In the genomic region with DNA sequence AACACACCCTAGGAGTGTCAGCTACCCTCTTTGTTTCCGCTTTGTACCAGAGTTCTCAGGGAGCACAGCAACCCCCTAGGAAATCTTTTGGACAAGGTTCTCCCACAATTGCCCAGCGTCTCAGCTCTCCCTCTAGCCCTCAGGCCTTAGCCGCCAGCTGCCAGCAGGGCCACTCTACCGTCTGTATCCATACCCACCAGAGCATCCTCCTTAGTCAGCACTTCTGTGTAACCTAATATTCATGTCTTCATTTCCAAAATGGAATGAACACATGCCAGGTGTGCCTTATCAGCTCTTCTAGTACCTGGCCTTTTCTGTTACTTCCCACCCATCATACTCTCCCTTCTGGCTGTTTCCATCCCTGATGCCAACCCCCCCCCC, we compare ENCODE assay signal across 17 mouse cellular contexts.
DNase-seq lines count a peak whose midpoint lies in the region; ATAC-seq and TF ChIP-seq lines count a peak whose summit lies in the region.
"Had no signal": no experiment of that assay in that cellular context is flagged by ENCODE, and none has a peak within 500 bp of the region (broad histone marks: within the 10 kb centered on the region; RNA-seq: fewer than 3 reads in every experiment).

No protein-coding gene starts in this region.

- H3K9me3 ChIP-seq in forebrain, postnatal 0 days (ENCODE audit: low read length) = no peaks in the 10 kb centered on the region
- H3K9me3 ChIP-seq in forebrain, embryonic 13.5 days (replicated peaks) = no peaks in the 10 kb centered on the region
- no peaks in the 10 kb centered on the region for H3K9me3 ChIP-seq in neural tube, embryonic 12.5 days
- no peaks in the 10 kb centered on the region for H3K9me3 ChIP-seq in neural tube, embryonic 15.5 days (replicated peaks)
- H3K9me3 ChIP-seq: embryonic facial prominence, embryonic 10.5 days; heart, embryonic 12.5 days; hindbrain, embryonic 10.5 days; intestine, embryonic 15.5 days had no signal

- no peak overlapping the region for H3K9ac ChIP-seq in forebrain, postnatal 0 days
- no peak overlapping the region for H3K9ac ChIP-seq in forebrain, embryonic 13.5 days
- H3K9ac ChIP-seq in neural tube, embryonic 12.5 days = no peak overlapping the region
- H3K9ac ChIP-seq in neural tube, embryonic 15.5 days (replicated peaks) = no peak overlapping the region
- H3K9ac ChIP-seq: heart, embryonic 12.5 days; intestine, embryonic 15.5 days had no signal

- ATAC-seq in forebrain, postnatal 0 days = 0 out of 2 replicates have a peak, but pooled peaks have one; percentile 7
- no peak; the same call in 1 of the 2 replicates for ATAC-seq in forebrain, embryonic 13.5 days
- peak; percentile 52; the same call in 1 of the 2 replicates for ATAC-seq in neural tube, embryonic 12.5 days (ENCODE audit: low FRiP score, low read depth)
- 0 out of 2 replicates have a peak, but pooled peaks have one; percentile 28 for ATAC-seq in neural tube, embryonic 15.5 days (ENCODE audit: low FRiP score)
- ATAC-seq: intestine, embryonic 15.5 days had no signal

- no peaks in the 10 kb centered on the region for H3K27me3 ChIP-seq in forebrain, postnatal 0 days (ENCODE audit: insufficient read depth, low read length)
- no peaks in the 10 kb centered on the region for H3K27me3 ChIP-seq in forebrain, embryonic 13.5 days
- H3K27me3 ChIP-seq in neural tube, embryonic 12.5 days (replicated peaks) = no peaks in the 10 kb centered on the region
- no peaks in the 10 kb centered on the region for H3K27me3 ChIP-seq in neural tube, embryonic 15.5 days (replicated peaks)
- H3K27me3 ChIP-seq: CH12.LX; heart, embryonic 12.5 days; intestine, embryonic 15.5 days had no signal

- H3K4me2 ChIP-seq in forebrain, postnatal 0 days (ENCODE audit: low read depth) = no peak overlapping the region
- no peak overlapping the region for H3K4me2 ChIP-seq in forebrain, embryonic 13.5 days
- no peak overlapping the region for H3K4me2 ChIP-seq in neural tube, embryonic 12.5 days (replicated peaks)
- H3K4me2 ChIP-seq in neural tube, embryonic 15.5 days = no peak overlapping the region
- H3K4me2 ChIP-seq: heart, embryonic 12.5 days; intestine, embryonic 15.5 days had no signal

- DNase-seq in forebrain, postnatal 0 days = no peak
- no peak for DNase-seq in layer of hippocampus, adult 2 months (ENCODE audit: low spot score in 2 of 2)
- no peak for DNase-seq in layer of hippocampus, postnatal 36 days
- DNase-seq in neural tube, embryonic 10.5 days (ENCODE audit: extremely low spot score, low spot score) = no peak
- no peak for DNase-seq in testis, postnatal 10 days (ENCODE audit: low spot score)
- DNase-seq: adrenal gland, postnatal 10 days; cerebellum, adult 18-20 months; gastrocnemius, adult 2 months; gastrocnemius, postnatal 25 days had no signal

- no peak overlapping the region for H3K4me3 ChIP-seq in forebrain, postnatal 0 days (ENCODE audit: low read depth, low read length)
- H3K4me3 ChIP-seq in forebrain, embryonic 13.5 days = no peak overlapping the region
- no peak overlapping the region for H3K4me3 ChIP-seq in layer of hippocampus, adult 2 months
- no peak overlapping the region for H3K4me3 ChIP-seq in neural tube, embryonic 12.5 days
- H3K4me3 ChIP-seq in neural tube, embryonic 15.5 days (replicated peaks) = no peak overlapping the region
- H3K4me3 ChIP-seq: embryonic facial prominence, embryonic 10.5 days; gastrocnemius, adult 2 months; heart, embryonic 12.5 days; hindbrain, embryonic 10.5 days; intestine, embryonic 15.5 days had no signal

- no peak for TF ChIP-seq CTCF in forebrain, postnatal 0 days (IDR thresholded peaks at IDR 0.05; ENCODE audit: low read depth)
- no peak for TF ChIP-seq CTCF in layer of hippocampus, adult 2 months (conservative IDR thresholded peaks at IDR 0.05)

- no peaks in the 10 kb centered on the region for H3K36me3 ChIP-seq in forebrain, postnatal 0 days (ENCODE audit: insufficient read depth)
- H3K36me3 ChIP-seq in forebrain, embryonic 13.5 days (ENCODE audit: poor library complexity, severe bottlenecking) = no peaks in the 10 kb centered on the region
- H3K36me3 ChIP-seq in neural tube, embryonic 12.5 days = no peaks in the 10 kb centered on the region
- no peaks in the 10 kb centered on the region for H3K36me3 ChIP-seq in neural tube, embryonic 15.5 days
- H3K36me3 ChIP-seq: embryonic facial prominence, embryonic 10.5 days; heart, embryonic 12.5 days; hindbrain, embryonic 10.5 days; intestine, embryonic 15.5 days had no signal

- no peak overlapping the region for H3K27ac ChIP-seq in forebrain, postnatal 0 days (ENCODE audit: low read depth, low read length)
- no peak overlapping the region for H3K27ac ChIP-seq in forebrain, embryonic 13.5 days
- peak overlapping the region; percentile 44; the same call in 1 of the 2 replicates for H3K27ac ChIP-seq in layer of hippocampus, adult 2 months
- H3K27ac ChIP-seq in neural tube, embryonic 12.5 days = no peak overlapping the region
- no peak overlapping the region for H3K27ac ChIP-seq in neural tube, embryonic 15.5 days (replicated peaks)
- H3K27ac ChIP-seq: embryonic facial prominence, embryonic 10.5 days; gastrocnemius, adult 2 months; hindbrain, embryonic 10.5 days; intestine, embryonic 15.5 days had no signal

- H3K4me1 ChIP-seq in forebrain, postnatal 0 days (ENCODE audit: insufficient read depth) = no peaks in the 10 kb centered on the region; the same call in 1 of the 2 replicates
- H3K4me1 ChIP-seq in forebrain, embryonic 13.5 days = peaks cover 28% of the 10 kb centered on the region
- H3K4me1 ChIP-seq in neural tube, embryonic 12.5 days = peaks cover 4% of the 10 kb centered on the region; the same call in 1 of the 2 replicates
- peaks cover 17% of the 10 kb centered on the region; the same call in 1 of the 2 replicates for H3K4me1 ChIP-seq in neural tube, embryonic 15.5 days
- H3K4me1 ChIP-seq: intestine, embryonic 15.5 days had no signal

- 42% methylated on average over 4 of the region's 4 CpGs for WGBS in forebrain, postnatal 0 days
- 49% methylated on average over 4 of the region's 4 CpGs for WGBS in forebrain, embryonic 13.5 days
- WGBS in neural tube, embryonic 12.5 days = 56% methylated on average over 4 of the region's 4 CpGs
- 36% methylated on average over 4 of the region's 4 CpGs for WGBS in neural tube, embryonic 15.5 days
